Mouse (Mus musculus): ENCODE measurements around the gene Epb41l1.

Gene Epb41l1

GRCm38 (mm10) chr2:156542410-156542809, 121.7 kb downstream of the Epb41l1 start:
- no peak for DNase-seq

GRCm38 (mm10) chr2:156543804-156544203, 123.1 kb downstream of the Epb41l1 start:
- no peak for DNase-seq

- peak; percentile 79 for DNase-seq
Measured at GRCm38 (mm10) chr2:156547123-156547891, 126.6 kb downstream of the Epb41l1 start, which contains the start of gene Aar2. Aar2 (plus strand) TSS chr2:156547584.

- DNase-seq, result no peak
Measured at GRCm38 (mm10) chr2:156552421-156552820, 131.7 kb downstream of the Epb41l1 start.

- no peak for DNase-seq
Measured at GRCm38 (mm10) chr2:156561808-156562207, 141.1 kb downstream of the Epb41l1 start.

GRCm38 (mm10) chr2:156563557-156563956, 142.8 kb downstream of the Epb41l1 start:
- DNase-seq, result no peak

- DNase-seq, result no peak
Measured at GRCm38 (mm10) chr2:156566512-156566911, 145.8 kb downstream of the Epb41l1 start.

GRCm38 (mm10) chr2:156568647-156569046, 147.9 kb downstream of the Epb41l1 start:
- DNase-seq, result no peak

GRCm38 (mm10) chr2:156569261-156569660, 148.6 kb downstream of the Epb41l1 start:
- no peak for DNase-seq

GRCm38 (mm10) chr2:156571521-156571920, 150.8 kb downstream of the Epb41l1 start:
- no peak for DNase-seq

GRCm38 (mm10) chr2:156576850-156577587, 156.3 kb downstream of the Epb41l1 start:
- no peak for DNase-seq

GRCm38 (mm10) chr2:156580507-156580906, 159.8 kb downstream of the Epb41l1 start:
- DNase-seq, result no peak

GRCm38 (mm10) chr2:156581244-156581643, 160.5 kb downstream of the Epb41l1 start:
- DNase-seq, result no peak

GRCm38 (mm10) chr2:156582887-156583286, 162.2 kb downstream of the Epb41l1 start:
- DNase-seq, result no peak

- no peak for DNase-seq
Measured at GRCm38 (mm10) chr2:156584154-156584796, 163.6 kb downstream of the Epb41l1 start.

- DNase-seq, result no peak
Measured at GRCm38 (mm10) chr2:156584797-156585471, 164.2 kb downstream of the Epb41l1 start.

GRCm38 (mm10) chr2:156589481-156589880, 168.8 kb downstream of the Epb41l1 start:
- no peak for DNase-seq
